Mouse (Mus musculus) gastrocnemius, postnatal 14 days (tissue): ENCODE data around the gene 1700001P01Rik. TPM values are rescaled to one million over a fixed set of nuclear protein-coding genes. Genes with fewer than 3 reads are reported as not detected.
"Not testable (repeated sequence)": the region's sequence is repeated elsewhere in the genome, so short reads cannot be mapped to it uniquely, and the experiment has no call there.

Experiments
- DNase-seq: peaks from one replicate; pipeline ENCODE4 v3.0.0; 2021; ENCODE audit warnings: mixed read lengths
- intact Hi-C: fragments of 180-260 bp; cut with DNase I; formaldehyde crosslinking; loops from one replicate; pipeline ENCODE4 v1.15.1; 2025; ENCODE audit warnings: low total_unique reads
- total RNA-seq, 2 experiments: library from RNA; stranded (reverse); gene quantifications; 2 replicates each; pipeline ENCODE4 v1.2.3; 2021

The 1700001P01Rik gene
- total RNA-seq, 2 experiments from 2014 or later, result not detected

DNA sequence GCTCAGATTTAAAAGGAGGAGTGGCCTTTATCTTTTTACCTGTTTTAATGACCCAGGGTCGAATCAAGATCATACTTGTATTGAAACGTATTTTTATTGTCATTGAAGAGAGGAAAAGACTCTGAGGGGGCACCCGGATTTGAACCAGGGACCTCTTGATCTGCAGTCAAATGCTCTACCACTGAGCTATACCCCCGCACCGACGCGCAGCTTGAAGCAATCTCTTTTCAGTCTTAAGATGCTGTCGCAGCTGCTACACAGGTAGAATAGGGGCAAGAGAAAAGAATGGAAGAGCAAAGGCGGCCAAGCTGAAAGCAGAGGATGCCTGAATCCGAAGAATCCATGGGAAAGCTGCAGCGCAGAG lies 23.0 kb upstream of the 1700001P01Rik start, which contains the start of gene Lasp1:
Gene Lasp1, plus strand, starts transcription at position 219 of the 364 bp plus-strand sequence.
- intact Hi-C loops, result loop anchor here (5.0 kb wide), 1 partner anchor 79 kb away; no protein-coding TSS in a partner anchor
- peak; percentile 75 for DNase-seq

DNA sequence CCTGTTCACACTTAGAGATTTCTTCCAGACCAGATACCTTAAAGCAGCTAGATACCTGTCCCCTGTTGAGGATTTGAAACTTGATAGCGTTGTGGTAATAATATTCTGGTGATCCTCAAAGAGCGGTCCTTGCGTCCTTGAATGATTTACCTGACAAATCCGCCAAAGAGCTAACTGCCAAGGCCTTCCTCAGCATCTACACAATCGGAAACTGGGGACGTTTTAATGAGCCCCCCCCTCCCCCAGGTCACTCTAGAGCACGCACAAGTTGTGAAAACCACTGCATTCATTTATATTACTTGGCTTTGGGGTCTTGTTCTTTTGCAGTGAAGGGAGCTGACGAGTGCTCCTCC lies 22.3 kb upstream of the 1700001P01Rik start:
- no peak for DNase-seq
- intact Hi-C loops, result loop anchor here (5.0 kb wide), 1 partner anchor 79 kb away; no protein-coding TSS in a partner anchor

DNA sequence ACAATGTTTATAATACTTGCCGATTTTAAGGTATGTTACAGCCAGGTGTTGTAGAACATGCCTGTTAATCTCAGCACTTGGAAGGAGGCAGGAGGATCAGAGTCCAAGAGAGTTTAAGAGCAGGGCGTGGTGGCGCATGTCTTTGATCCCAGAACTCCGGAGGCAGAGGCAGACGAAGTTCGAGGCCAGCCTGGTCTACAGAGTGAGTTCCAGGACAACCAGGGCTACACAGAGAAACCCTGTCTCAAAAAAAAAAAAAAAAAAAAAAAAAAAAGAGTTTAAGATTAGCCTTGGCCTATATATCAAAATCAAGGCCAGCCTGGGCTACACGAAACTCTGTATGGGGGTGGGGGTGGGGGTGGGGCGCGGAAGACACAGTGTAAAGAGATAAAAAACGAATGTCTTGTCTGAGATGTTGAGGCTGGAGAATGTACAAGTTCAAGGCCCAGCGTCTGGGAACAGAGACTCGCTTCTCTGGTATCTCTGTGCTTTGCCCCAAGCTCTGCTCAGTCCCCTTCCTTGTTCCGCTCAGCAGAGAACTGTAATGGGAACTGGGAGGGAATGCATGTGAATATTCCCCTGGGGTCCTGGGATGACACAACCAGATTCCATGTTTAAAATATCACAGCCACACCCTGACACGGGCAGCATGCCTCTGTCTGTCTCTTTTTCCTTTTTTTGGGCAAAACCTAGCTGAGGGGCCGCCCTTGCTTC lies 21.8 kb upstream of the 1700001P01Rik start:
- DNase-seq, result no peak
- intact Hi-C loops, result loop anchor here (5.0 kb wide), 1 partner anchor 80 kb away; no protein-coding TSS in a partner anchor

DNA sequence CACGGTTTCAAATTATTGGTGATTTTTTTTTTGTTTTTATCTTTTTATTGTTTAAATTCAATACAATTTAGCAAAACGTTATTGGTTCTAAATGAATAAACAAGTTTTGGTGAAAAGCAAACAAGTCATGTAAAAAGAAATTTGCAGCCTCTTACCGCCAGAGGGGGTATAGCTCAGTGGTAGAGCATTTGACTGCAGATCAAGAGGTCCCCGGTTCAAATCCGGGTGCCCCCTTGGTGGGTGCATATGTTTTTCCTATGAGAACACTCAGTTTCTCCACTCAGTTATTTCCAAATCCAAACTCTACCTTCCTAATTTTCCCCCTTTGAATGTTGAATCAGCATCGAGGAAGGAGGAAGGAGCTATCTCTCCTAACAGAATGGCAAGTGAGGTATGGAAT lies 21.2 kb upstream of the 1700001P01Rik start:
- no peak for DNase-seq
- intact Hi-C loops, result loop anchor here (5.0 kb wide), 1 partner anchor 80 kb away; no protein-coding TSS in a partner anchor

DNA sequence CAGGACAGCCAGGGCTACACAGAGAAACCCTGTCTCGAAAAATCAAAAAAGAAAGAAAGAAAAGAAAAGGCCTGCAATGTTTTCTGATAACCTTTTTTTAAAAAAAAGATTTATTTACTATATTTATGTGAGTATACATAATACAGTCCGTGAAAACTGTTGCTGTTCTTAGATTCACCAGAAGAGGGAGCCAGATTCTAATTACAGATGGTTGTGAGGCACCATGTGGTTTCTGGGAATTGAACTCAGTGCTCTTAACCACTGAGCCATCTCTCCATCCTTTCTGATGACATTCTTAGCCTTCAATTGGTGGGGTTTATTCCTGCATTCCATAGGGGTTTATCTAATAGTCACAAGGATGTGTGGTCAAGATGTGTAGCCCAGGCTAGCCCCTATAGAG lies 17.4 kb upstream of the 1700001P01Rik start:
- no peak for DNase-seq
- intact Hi-C loops, result no loop called here

DNA sequence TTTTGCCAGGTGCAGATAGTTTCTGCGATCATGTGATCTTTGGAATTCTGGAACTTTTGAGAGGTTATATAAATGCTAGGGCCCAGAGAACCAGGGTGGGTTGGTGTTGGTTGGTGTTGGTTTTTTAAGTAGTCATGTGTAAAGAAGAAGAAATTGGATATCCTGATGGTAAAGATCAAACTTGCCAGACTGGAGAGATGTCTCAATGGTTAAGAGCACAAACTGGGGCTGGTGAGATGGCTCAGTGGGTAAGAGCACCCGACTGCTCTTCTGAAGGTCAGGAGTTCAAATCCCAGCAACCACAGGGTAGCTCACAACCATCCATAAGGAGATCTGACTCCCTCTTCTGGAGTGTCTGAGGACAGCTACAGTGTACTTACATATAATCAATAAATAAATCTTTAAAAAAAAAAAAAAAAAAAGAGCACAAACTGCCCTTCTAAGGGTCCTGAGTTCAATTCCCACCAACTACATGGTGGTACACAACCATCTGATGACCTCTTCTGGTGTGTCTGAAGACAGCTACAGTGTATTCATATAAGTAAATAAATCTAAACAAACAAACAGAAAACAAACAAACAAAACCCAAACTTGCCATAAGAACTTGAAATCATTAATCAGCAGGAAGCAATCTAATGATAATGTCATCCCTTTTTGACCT lies 15.2 kb upstream of the 1700001P01Rik start:
- DNase-seq, intact Hi-C loops: not testable (repeated sequence)

DNA sequence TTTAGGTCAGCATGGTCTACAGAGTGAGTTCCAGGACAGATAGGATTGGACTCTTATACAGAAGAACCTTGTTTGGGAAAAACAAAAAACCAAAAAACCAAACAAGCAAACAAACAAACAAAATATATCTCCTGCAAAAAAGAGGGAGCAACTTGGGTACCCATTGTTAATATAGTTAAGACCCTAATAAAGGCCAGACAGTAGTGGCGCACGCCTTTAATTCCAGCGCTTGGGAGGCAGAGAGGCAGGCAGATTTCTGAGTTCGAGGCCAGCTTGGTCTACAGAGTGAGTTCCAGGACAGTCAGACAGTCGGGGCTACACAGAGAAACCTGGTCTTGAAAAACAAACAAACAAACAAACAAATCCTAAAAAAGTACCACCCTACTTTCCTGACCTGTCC lies 14.0 kb upstream of the 1700001P01Rik start:
- no peak for DNase-seq
- intact Hi-C loops, result no loop called here

DNA sequence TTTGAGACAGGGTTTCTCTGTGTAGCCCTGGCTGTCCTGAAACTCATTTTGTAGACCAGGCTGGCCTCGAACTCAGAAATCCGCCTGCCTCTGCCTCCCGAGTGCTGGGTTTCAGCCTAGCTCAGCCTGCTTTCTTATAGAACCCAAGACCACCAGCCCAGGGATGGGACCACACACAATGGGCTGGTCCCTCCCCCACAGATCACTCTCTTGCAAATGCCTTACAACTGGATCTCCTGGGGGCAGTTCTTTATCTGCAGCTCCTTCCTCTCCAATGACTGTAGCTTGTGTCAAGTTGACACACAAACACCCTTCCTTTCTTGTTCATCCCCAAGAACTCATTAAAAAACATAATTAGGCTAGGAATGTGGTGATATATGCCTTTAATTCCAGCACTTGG lies 12.2 kb upstream of the 1700001P01Rik start:
- intact Hi-C loops, result no loop called here

DNA sequence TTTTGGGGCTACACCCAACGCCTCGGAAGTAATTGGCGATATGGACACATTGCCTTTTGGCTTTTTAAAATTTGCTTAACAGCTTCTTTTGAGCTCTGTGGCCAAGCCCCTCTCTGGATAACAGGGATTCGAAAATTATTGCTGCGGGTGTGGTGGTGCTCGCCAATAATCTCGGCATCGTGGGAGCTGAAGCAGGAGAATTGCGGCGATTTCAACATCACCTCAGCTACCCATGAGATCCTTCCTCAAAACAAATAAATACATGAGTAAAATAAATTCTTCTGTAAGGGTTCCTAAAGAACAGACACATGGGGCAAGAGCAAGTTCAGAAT lies 6.8 kb upstream of the 1700001P01Rik start:
- intact Hi-C loops, result no loop called here
- DNase-seq, result no peak

More for the DNA sequence above, 12.2 kb upstream of the 1700001P01Rik start:
- no peak for DNase-seq

DNA sequence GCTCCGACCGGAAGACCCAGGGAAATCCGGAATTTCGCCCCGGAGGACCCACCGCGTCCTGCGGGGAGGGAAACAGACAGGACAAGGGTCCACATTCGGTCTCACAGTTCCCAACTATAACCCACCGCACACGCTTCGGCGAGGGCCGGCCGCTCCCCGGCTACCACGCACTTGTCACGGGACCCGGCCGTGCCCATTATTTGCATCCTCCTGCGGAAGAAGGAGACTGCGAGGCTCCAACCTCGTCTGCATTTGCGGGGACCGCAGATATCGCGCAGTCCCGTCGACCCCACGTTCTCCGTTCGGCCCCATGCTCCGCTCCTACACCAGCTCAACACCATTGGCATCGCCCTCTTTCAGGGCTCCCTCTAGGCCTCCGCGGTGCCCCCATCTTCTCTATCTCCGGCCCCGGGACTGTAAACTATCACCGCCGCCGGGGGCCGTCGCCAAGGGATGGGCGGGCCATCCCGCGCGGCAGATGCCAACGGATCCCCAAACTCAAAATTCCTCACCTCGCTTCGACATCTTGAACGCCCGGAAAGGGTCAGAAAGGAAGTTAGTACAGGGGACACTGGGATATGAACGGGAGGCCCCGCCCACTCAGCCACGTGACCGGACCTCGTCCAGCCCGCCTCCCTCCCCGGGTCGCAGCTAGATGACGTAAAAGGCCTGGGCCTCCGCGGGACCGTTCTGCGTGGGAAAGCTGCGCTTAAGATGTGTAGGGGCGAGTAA lies 6.3 kb upstream of the 1700001P01Rik start, which contains the start of gene Rpl23:
Gene Rpl23, minus strand, starts transcription at position 606 of the 732 bp plus-strand sequence.
- intact Hi-C loops, result no loop called here
- DNase-seq, result peak; percentile 100

DNA sequence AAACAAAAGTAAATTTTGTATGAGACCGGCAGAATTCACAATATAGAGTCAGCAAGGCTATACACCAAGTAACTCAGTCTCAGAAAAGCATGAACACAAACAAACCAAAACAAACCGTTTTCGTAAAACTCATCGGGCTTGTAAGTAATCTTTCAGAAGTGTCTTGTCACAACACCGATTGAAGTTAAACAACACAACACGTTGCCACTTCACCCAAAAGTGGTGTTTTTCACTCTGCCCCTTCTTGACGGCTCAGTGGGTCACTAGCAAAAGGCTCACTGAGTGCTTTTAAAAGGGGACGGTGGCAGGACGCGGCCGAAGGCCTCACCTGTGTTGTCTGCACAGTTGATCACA lies 5.7 kb upstream of the 1700001P01Rik start:
- no peak for DNase-seq
- intact Hi-C loops, result no loop called here

DNA sequence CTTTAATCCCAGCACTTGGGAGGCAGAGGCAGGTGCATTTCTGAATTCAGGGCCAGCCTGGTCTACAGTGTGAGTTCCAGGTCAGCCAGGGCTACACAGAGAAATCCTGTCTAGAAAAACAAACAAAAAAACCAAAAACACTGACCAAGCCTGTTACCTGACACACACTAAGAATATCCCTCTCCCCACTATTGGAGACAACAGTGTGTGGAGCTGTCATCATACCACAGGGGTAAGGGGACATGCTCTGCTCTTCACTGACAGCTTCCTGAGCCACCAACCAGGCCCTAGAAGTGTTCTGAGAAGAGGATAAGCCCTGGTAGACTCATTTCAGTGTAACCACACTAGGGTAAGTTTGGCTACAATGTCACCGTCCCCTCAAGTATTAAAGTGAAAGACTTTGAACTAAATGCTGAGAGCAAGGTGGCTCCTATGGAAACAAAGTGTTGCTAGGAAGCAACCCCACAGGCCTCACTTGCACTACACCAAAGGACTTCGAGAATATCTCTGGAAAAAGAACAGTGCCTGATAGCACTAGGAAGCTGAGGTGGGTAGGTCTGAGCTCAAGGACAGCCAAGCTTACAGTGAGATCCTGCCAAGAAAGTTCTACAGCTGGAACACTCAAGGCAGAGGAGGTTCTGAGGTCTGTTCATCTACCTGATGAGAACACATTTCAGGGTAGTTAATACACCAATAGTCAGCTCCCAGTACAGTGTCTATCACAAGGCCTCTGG lies 4.4 kb upstream of the 1700001P01Rik start:
- DNase-seq, result no peak

DNA sequence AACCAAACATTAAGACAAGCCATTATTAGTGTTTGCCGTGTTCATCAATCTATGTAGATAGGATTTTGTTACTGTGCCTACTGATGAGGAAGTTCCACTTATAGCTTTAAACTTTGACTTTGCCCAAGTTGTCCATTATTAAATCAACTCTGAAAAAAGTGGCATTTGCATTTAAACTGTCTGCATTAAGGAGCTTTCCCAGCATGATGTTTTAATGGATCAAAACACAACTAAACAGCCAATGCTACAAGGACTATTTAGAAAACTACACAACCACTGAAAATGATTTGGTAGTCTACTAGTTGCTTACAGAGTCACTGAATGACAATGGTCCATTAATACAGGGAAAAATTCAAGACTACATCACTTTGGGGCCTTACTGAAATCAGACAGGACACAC lies 3.2 kb upstream of the 1700001P01Rik start:
- intact Hi-C loops, result no loop called here
- DNase-seq, result no peak

More for the DNA sequence above, 4.4 kb upstream of the 1700001P01Rik start:
- intact Hi-C loops, result no loop called here

DNA sequence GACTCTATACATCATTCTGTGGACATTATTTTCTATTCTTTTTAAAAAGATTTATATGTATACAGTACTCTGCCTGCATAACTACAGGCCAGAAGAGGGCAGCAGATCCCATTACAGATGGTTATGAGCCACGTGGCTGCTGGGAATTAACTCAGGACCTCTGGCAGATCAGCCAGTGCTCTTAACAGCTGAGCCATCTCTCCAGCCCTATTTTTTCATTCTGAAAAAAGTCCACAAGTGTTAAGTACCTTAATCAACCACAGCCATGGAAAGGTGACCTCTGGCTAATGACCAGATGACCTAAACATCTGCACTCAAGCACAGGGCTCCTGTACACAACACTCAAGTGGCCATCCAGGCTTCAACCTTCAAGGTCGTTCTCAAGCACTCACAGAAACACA lies 1.4 kb upstream of the 1700001P01Rik start:
- intact Hi-C loops, result no loop called here
- DNase-seq, result no peak

DNA sequence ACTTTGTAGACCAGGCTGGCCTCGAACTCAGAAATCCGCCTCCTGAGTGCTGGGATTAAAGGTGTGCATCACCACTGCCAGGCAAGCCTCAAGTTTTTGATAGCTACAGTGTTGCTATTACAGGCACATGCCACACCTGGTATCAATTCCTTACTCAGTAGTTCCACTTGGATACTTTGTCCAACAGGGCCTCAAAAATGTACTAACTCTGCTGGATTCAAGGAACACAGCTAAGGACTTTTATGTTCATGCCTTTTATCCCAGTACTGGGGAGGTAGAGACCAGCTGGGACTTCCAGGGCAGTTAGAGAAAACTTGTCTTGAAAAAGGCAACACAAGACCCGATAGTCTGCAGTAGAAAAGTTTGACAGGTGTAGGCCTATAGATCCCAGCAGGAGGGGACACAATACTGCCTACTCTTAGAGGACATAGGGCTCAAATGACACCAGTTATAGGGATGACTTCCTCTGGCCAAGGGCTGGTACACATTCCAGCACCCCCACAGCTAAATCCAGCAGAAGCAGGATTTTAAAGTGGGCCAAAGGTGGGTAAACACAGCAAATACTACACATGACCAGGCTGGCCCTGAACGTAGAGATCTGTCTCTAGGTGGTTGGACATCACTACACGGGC lies 895 bp upstream of the 1700001P01Rik start:
- DNase-seq, result no peak
- intact Hi-C loops, result no loop called here

DNA sequence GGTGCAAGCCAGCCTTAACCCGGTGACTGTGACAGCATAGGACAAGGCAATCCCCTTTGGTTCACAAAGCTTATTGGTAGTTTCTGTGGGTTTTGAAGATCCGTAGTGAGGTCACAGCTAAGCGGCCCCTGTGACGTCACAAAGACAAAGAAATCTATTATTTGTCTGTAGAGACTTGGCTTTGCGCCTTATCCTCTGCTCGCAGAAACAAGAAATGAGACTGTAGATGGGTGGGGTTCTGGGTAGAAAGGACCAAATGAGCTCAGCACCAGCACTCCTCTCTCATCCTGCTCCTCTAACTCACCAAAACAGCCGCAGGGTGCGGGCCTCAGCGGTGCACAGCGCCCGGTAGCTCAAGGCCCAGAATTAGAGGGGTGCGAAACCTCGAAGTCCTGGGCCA lies 532 bp downstream of the 1700001P01Rik start:
- DNase-seq, result no peak
- intact Hi-C loops, result no loop called here

DNA sequence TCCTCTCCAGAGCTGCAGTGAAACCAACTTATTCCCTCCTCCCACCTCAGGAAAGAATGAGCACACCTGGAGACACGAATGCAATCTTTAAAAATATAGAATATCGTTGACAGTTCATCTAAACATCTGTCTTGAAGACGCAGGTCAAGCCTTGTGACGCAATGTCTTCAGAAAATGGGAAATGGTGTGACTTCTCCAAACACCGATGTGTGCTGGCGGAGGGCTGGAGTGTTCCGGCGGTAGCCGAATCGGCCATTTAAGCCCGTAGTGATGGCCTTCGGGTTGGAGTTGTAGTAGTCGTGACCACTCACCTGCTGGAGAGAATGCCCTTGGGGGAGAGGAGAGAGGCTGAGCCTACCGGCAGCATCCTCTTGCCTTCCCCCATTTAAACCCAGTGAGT lies 4.3 kb downstream of the 1700001P01Rik start:
- no peak for DNase-seq
- intact Hi-C loops, result no loop called here

DNA sequence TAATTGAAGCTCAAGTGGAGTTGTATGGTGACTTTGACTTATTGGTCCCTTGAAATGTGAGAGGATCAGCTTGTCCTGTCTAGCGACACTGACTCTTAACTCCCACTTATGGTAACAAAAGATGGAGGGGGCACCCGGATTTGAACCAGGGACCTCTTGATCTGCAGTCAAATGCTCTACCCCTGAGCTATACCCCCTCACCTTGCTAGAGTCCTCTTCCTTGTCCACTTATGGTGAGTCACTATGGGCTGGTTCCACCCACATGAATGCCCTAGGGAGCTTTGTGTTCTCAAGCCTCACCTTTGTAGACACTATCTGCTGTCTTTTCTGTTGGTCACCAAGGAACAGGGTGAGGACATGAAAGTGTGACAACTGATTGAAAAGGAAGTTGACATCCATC lies 6.0 kb downstream of the 1700001P01Rik start:
- DNase-seq, result no peak
- intact Hi-C loops, result no loop called here

DNA sequence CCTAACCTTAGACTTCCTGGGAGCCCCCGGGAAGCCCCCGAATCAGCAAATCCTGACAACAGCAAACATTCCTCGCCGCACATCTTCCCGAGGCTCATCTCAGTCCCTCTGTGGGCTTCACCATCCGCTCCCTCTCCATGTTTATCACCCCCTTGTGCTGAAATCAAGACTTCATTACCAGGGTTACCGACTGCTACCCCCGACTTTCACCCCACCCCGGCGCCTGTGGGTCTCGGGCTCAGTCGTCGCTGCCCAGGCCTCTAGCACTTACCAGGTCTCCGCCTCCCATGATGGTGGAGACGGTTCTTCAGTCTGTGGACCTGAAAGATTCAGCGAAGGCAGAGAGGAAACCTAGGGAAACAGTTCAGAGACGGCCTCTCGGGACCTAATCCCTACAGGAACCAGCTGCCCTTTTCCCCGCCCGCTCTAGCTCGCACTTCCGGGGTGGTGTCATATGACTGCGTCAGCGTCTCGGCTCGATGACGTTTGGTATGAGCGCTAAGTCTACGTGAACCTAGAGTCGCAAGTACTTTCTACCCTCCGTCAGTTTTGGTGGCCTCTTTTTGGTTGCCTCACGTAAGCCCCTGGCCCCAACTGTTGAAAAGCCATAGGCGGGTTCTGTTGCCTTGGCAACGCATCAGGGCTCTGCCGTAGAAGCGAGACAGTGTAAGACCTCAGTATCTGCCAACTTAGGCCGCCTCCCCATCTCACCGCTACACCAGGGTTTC lies 9.4 kb downstream of the 1700001P01Rik start, which contains the start of gene Cwc25:
Gene Cwc25, minus strand, starts transcription at position 403 of the 728 bp plus-strand sequence.
- DNase-seq, result peak; percentile 93
- intact Hi-C loops, result no loop called here
